Mouse (Mus musculus): ENCODE data around the gene Acot2.
A peak's percentile ranks its signal among the peaks of the same experiment; 100 is the strongest.

Gene Acot2

GRCm38 (mm10) chr12:84038691-84039111 is 51.0 kb downstream of the Acot2 start, which contains the start of gene Gm49366:
Gm49366 (plus strand) TSS chr12:84038935.
- DNase-seq: peak; percentile 87

GRCm38 (mm10) chr12:84042248-84042647 is 54.6 kb downstream of the Acot2 start:
- DNase-seq: peak; percentile 93
